Mouse (Mus musculus): ENCODE results near the gene Pcyt2.

Pcyt2 gene

DNA sequence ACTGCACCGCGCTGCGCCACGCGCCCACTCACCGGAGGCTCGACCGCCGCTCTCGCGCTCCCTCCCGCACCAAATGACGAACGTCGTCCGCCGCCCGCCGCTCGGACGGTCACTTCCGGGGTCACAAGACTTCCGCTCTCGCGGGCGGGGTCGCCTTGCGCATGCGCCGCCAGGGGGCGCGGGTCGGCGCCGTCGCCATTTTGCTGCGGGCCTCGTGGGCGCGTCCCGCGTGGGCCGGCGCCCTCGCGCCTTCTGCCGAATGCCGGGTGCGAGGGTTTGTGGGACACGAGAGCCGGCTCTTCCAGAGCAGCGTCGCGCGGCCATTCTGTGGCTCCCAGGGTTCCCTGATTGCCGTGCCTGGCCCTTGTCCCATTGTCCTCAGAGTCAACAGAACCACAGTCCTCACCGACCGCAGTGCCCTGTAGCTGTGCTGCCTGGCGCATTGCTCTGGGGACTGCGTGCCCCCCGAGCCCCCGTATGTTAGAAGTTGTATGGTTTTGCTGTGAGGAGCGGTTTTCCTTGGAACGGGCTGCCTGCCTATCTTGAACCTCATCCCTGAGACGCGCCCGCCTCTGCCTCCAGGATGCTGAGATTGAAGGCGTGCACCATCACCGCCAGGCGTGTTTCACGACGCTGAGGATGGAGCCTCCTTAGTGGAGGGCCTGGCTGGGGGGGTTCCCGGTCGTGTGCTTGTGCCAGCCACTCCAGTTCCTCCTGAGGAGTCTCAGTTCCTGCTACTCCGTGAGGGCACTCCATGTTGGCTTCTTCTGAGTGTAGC lies 36.1 kb downstream of the Pcyt2 start, which contains the start of gene Arhgdia:
Gene Arhgdia (minus strand): TSS at position 135 of the 778 bp plus-strand sequence.
- peak; percentile 84 to 87 for DNase-seq (ENCODE audit: low spot score in 2 of 2)

DNA sequence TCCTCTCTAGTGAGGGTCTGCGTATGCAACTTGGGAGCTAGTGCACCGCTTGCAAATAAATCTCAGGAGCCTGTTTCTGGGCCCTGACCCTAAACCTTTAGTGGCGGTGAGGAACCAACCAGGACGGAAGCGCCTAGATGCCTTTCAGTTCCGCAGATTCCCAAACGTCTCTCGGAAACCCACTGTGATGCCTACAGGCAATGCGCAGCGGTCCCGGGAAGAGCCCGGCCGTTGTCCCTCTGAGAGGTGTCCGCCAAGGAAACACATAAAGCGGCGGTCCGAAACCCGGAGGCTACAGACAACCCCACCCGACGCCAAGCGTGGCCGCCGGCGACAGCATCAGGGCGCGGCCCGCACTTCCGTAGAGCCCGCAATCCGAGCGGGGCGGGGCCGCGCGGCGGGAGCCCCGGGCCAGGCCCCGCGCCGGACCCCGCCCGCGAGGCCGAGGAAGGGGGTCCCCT lies 36.8 kb downstream of the Pcyt2 start:
- peak; percentile 31 to 38 for DNase-seq (ENCODE audit: low spot score in 2 of 2)

DNA sequence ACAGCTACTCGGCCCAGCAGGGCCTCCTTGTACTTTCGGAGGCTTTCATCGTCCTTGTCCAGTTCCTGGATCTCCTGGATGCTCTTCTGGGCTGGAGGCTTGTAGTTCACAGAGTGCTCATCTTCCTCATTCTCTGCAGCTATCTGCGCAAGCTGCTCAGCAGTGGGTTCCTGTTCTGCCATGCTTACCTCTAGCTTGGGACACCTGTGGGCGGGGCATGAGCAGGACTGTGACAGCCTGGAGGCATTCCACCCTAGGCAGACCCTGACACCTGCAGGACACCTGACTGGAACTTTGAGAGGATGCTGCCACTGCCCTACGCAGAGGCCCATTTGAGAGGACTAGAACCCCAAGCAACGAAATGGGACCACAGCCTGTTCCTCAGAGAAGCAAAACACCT lies 37.5 kb downstream of the Pcyt2 start:
- DNase-seq (ENCODE audit: low spot score in 2 of 2), result peak in 1 of 2 experiments; percentile 27

DNA sequence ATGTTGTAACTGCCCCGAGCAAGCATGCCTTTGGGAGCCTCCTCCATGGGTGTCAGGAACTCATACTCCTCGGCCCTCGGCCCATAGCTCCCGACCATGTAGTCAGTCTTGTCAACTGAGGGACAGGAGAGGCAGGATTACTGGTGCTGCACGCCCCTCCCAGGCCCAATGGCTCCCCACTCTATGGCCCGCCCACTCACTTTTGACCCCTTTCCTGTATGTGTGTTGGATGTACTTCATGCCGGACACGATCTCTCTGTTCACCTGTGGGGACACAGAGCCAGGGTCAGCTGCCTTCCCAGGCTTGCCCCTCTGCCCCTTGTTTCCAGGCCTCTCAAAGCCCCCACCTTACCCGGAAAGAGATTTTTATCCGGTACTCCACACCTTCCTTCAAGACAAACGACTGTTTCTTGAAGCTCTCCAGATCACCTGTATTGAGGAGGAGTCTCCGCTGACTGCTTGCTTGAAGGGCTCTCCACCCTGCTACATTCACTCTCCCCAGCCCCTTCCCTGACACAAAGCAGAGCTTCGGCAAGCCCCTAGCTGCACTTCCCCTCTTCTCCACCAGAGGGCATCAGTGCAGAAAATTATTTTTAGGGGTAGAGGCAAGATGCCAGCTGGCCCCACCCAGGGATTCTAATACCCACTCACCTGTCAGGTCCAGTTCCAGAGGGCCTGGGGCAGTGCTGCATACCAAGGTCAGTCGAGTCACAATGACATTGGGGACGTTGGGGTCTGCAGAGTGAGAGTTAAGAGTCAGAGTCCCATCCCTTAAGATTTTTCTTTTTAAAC lies 38.2 kb downstream of the Pcyt2 start:
- DNase-seq (ENCODE audit: low spot score in 2 of 2), result peak; percentile 77 to 85

- DNase-seq (ENCODE audit: low spot score in 2 of 2), result no peak
Observed at GRCm38 (mm10) chr11:120578694-120579243, 39.0 kb downstream of the Pcyt2 start.

- DNase-seq (ENCODE audit: low spot score in 2 of 2), result no peak
Observed at GRCm38 (mm10) chr11:120578024-120578693, 39.6 kb downstream of the Pcyt2 start.

DNA sequence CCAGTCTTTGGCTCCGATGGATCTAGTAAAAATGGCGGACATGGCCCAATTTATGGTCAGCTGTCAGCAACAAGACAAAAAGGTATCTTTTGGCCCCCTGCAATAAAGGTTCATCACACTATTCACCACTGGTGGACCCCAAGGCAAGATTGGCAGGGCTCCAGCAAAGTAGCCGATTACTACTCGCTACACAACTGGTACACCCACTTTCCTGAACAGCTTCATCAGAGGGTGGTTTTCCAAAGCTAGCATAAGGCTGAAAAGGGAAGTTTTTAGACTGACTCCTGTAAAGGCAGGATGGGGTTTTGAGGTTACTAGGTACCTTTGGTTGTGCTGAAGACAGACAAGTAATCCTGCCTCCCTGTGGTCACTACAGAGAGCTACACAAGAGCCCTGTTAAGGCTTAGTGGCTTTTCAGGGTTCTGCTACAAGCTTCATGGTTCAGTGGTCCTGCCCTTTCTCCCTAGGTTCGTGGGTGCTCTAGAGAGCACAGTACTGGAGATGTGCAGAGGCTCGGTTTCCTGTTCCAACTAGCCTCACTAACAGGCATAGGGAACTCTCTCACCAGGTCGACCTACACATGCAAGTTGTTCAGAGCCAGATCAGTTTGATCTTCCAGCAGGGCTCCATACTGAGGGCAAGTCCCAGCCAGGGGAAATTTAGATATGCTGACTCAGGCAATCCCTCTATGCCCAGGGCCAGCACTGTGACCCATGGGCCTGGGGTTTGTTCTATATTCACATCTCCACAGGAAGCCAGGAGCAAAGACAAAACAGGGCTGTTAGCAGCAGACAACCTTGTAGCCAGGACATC lies 40.3 kb downstream of the Pcyt2 start:
- DNase-seq (ENCODE audit: low spot score in 2 of 2), result peak; percentile 38 to 46

DNA sequence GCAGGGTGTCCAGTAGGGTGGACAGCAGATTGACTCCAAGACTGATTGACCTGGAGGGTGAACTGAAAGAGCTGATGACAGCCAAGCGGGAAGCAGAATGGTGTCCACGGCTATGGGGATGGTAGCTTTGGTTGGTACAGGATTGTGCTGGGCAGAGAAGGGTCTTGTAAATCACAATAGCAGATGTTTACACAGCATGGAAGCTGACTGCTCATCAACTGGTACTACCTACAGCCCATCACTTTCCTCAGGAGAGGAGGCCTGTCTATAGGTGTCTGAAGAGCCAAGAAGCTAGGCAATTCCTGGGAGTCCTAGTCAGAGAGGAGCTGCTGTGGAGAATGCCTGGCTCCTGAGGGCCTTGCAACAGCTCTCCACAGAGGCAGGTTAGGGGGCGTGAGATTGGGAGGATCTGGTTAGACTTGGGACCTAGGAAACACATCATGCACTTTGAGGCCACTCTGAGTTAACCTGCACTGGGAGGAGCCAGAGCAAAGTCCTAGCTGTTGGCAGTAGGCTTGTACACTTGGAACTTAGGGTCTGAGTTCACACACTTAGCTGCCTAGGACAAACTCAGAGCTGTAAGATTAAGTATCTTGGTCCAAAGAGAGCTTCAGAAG lies 41.3 kb downstream of the Pcyt2 start:
- no peak for DNase-seq (ENCODE audit: low spot score in 2 of 2)

GRCm38 (mm10) chr11:120575940-120576339 lies 41.8 kb downstream of the Pcyt2 start:
- DNase-seq (ENCODE audit: low spot score in 2 of 2), result no peak

GRCm38 (mm10) chr11:120575046-120575445 lies 42.7 kb downstream of the Pcyt2 start:
- no peak for DNase-seq (ENCODE audit: low spot score in 2 of 2)

GRCm38 (mm10) chr11:120574278-120574600 lies 43.5 kb downstream of the Pcyt2 start:
- DNase-seq (ENCODE audit: low spot score in 2 of 2), result no peak

- DNase-seq (ENCODE audit: low spot score in 2 of 2), result no peak
Observed at GRCm38 (mm10) chr11:120573585-120574277, 44.0 kb downstream of the Pcyt2 start.

DNA sequence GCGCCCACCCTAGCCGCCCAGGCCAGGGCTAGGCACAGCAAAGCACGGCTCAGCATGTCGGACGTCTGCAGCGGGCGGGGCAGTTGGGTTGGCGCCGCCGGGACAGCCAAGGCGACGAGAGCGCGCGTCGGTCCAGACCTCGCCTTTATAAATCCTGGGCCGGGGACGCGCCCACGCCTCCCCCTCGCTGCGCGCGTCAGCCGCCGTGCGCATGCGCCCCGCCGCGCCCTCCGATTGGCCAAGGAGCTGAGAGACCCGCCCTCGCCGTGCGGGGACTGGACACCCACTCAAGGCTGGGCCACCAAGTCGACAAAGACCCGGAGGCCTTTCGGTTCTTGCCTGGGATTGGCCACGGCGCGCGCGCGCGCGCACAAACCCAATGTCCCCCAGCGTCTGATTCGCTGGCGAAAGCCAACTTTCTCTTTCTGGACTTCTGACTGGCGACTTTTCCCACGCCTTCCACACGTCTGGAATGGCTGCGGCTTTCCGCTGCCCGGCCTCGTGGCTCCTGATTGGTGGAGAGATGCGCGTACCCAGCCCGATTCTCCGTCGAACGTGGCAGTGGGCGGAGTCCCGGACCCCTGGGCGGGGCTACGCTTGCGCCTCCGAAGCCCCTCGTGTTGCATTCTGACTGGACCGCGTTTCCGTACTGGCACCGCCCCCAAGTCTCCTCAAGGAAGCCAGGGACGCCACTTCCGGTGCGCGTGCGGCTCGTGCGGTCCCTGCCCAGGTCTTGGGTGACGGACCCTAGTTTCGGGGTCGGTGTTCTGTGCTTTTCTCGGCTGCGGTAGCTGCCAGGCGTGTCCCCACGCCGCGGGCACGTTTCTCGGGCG lies 44.8 kb downstream of the Pcyt2 start, which contains the start of gene P4hb:
Gene P4hb (minus strand): TSS at position 502 of the 833 bp plus-strand sequence.
- DNase-seq (ENCODE audit: low spot score in 2 of 2), result peak; percentile 99

- no peak for DNase-seq (ENCODE audit: low spot score in 2 of 2)
Observed at GRCm38 (mm10) chr11:120572417-120572751, 45.4 kb downstream of the Pcyt2 start.

GRCm38 (mm10) chr11:120571754-120572416 lies 45.9 kb downstream of the Pcyt2 start:
- DNase-seq (ENCODE audit: low spot score in 2 of 2), result no peak

GRCm38 (mm10) chr11:120571122-120571521 lies 46.6 kb downstream of the Pcyt2 start:
- no peak for DNase-seq (ENCODE audit: low spot score in 2 of 2)

GRCm38 (mm10) chr11:120568324-120568723 lies 49.4 kb downstream of the Pcyt2 start:
- DNase-seq (ENCODE audit: low spot score in 2 of 2), result no peak

- DNase-seq (ENCODE audit: low spot score in 2 of 2), result no peak
Observed at GRCm38 (mm10) chr11:120565114-120565513, 52.6 kb downstream of the Pcyt2 start.

DNA sequence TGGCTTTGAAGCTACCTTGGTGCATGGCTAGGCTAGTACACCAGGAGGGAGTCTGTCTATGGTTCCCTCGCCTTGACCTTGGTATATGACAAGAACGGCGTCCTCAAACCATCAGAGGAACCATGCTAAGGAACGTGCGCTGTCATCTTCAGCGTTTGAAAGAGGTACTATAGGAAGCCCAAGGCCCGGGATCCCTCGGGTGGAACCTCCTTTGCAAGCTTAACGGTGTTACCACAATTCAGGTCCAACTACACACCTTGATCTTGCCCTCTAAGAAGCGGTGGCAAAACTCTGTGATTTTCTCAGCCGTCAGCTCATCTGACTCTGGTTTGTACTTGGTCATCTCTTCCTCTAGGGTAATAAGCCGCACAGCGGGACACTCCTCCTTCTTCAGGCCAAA lies 54.8 kb downstream of the Pcyt2 start:
- no peak for DNase-seq (ENCODE audit: low spot score in 2 of 2)

Data from natural killer cell, adult 2 months (primary cell).